ENCODE assay signal across 9 mouse cellular contexts in genomic region chr16:57393161-57393560, GRCm38 (mm10). TPM values are rescaled to one million over a fixed set of nuclear protein-coding genes. Genes with fewer than 3 reads are reported as not detected.
A peak's percentile ranks its signal among the peaks of the same experiment; 100 is the strongest.
DNase-seq lines count a peak whose midpoint lies in the region; ATAC-seq and TF ChIP-seq lines count a peak whose summit lies in the region.
"Had no signal": no experiment of that assay in that cellular context is flagged by ENCODE, and none has a peak within 500 bp of the region (broad histone marks: within the 10 kb centered on the region; RNA-seq: fewer than 3 reads in every experiment).

No protein-coding gene starts in this region.

- H3K27me3 ChIP-seq in embryonic facial prominence, embryonic 15.5 days, result no peaks in the 10 kb centered on the region
- H3K27me3 ChIP-seq: midbrain, embryonic 12.5 days had no signal

- no peak for TF ChIP-seq CTCF in lung, adult 2 months (IDR thresholded peaks at IDR 0.05; ENCODE audit: insufficient read depth, low read length)

- H3K9me3 ChIP-seq in embryonic facial prominence, embryonic 15.5 days (replicated peaks), result no peaks in the 10 kb centered on the region
- H3K9me3 ChIP-seq: midbrain, embryonic 12.5 days had no signal

- 0 out of 2 replicates have a peak overlapping the region, but pooled peaks have one; percentile 4 for H3K4me2 ChIP-seq in embryonic facial prominence, embryonic 15.5 days (replicated peaks)
- H3K4me2 ChIP-seq: midbrain, embryonic 12.5 days had no signal

- 0 out of 2 replicates have a peak overlapping the region, but pooled peaks have one; percentile 5 for H3K27ac ChIP-seq in embryonic facial prominence, embryonic 15.5 days (replicated peaks)
- H3K27ac ChIP-seq: midbrain, embryonic 12.5 days had no signal

- 50% methylated on average over 11 of the region's 11 CpGs for WGBS in embryonic facial prominence, embryonic 15.5 days
- WGBS in lung, adult 2 months, result 28% methylated on average over 11 of the region's 11 CpGs

- H3K36me3 ChIP-seq in embryonic facial prominence, embryonic 15.5 days, result no peaks in the 10 kb centered on the region
- H3K36me3 ChIP-seq: midbrain, embryonic 12.5 days had no signal

- H3K4me3 ChIP-seq in embryonic facial prominence, embryonic 15.5 days (replicated peaks), result no peak overlapping the region
- H3K4me3 ChIP-seq in lung, adult 2 months (replicated peaks; ENCODE audit: extremely low read depth, low read depth, low read length), result peak overlapping the region; percentile 49
- H3K4me3 ChIP-seq: midbrain, embryonic 12.5 days had no signal

- no peak for TF ChIP-seq POLR2A in lung, adult 2 months (IDR thresholded peaks at IDR 0.05; ENCODE audit: borderline replicate concordance, extremely low read depth, low read depth, low read length)

- peak; percentile 39 for DNase-seq in brain, adult 2 months (ENCODE audit: low read depth, low spot score)
- peak; percentile 65 for DNase-seq in heart, postnatal 4 days
- DNase-seq in lung, adult 2 months, result peak; percentile 29
- DNase-seq in spleen, adult 18-20 months, result no peak
- no peak for DNase-seq in cerebellum, postnatal 14 days
- DNase-seq in spleen, postnatal 4 days (ENCODE audit: low spot score in 2 of 2), result no peak

- peaks cover 5% of the 10 kb centered on the region for H3K4me1 ChIP-seq in embryonic facial prominence, embryonic 15.5 days
- H3K4me1 ChIP-seq in lung, adult 2 months (ENCODE audit: control insufficient read depth, insufficient read depth, low read length), result no peaks in the 10 kb centered on the region

- no peak overlapping the region for H3K9ac ChIP-seq in embryonic facial prominence, embryonic 15.5 days
- H3K9ac ChIP-seq: midbrain, embryonic 12.5 days had no signal

- ATAC-seq in embryonic facial prominence, embryonic 15.5 days (ENCODE audit: insufficient number of reproducible peaks, low FRiP score, low TSS enrichment, low read depth), result no peak
- no peak for ATAC-seq in frontal cortex, adult (ENCODE audit: low TSS enrichment)

RNA-seq across cellular contexts. Expression of gene Filip1l, which starts 40.3 kb away (rescaled TPM):
- 25.9 and 29.4 TPM in 2 replicates for polyA plus RNA-seq in embryonic facial prominence, embryonic 15.5 days (2015; fragmentation: Nextera tagmentation; extraction: Ambion mirVana)
- 10 to 100 TPM; 61.2 to 63.6 TPM for total RNA-seq in heart, postnatal 4 days (2021)
- 10.3 and 15.1 TPM in 2 replicates for polyA plus RNA-seq in lung, adult 2 months (2012; rRNA removed)

Comparison
In these comparisons a context has a peak if more than half of its experiments do, and no peak if none do; other contexts are left out.
1. DNase-seq: peak in brain, adult 2 months (single experiment), heart, postnatal 4 days (single experiment) and lung, adult 2 months (single experiment); none in spleen, adult 18-20 months (0 of 2), cerebellum, postnatal 14 days (0 of 2) and spleen, postnatal 4 days (0 of 2).